Mouse (Mus musculus) testis, adult 2 months (tissue): ENCODE results near the gene Zfp366.

ENCODE experiments used
- CTCF ChIP-seq: fragments of 200-500 bp; IDR thresholded peaks from 2 replicates; pipeline ENCODE4 v1.5.1; 2012; ENCODE audit warnings: low read depth, mild to moderate bottlenecking, inconsistent platforms, low read length, moderate library complexity; ENCODE audit not compliant: control insufficient read depth, insufficient read depth, insufficient replicate concordance
- POLR2A ChIP-seq: fragments of 200-500 bp; IDR thresholded peaks from 2 replicates; pipeline ENCODE4 v1.6.1; 2012; ENCODE audit warnings: low read depth, mild to moderate bottlenecking, inconsistent platforms, low read length, moderate library complexity; ENCODE audit not compliant: control insufficient read depth

GRCm38 (mm10) chr13:99146355-99146871, 38.2 kb upstream of the Zfp366 start:
- TF ChIP-seq POLR2A, result no peak
- no peak for TF ChIP-seq CTCF
